Mouse (Mus musculus) C2C12 (cell line): ENCODE measurements around the gene Stard5.

ENCODE experiments used
- CEBPB ChIP-seq: IDR thresholded peaks from one replicate; pipeline ENCODE4 v1.6.1; 2011; ENCODE audit warnings: low read depth, mild to moderate bottlenecking, control low read depth, moderate library complexity
- CTCF ChIP-seq: IDR thresholded peaks from one replicate; pipeline ENCODE4 v1.5.1; 2011; ENCODE audit not compliant: control insufficient read depth, insufficient read depth, insufficient read length
- MAX ChIP-seq: IDR thresholded peaks from one replicate; pipeline ENCODE4 v1.6.1; 2011; ENCODE audit warnings: mild to moderate bottlenecking, control low read depth

DNA sequence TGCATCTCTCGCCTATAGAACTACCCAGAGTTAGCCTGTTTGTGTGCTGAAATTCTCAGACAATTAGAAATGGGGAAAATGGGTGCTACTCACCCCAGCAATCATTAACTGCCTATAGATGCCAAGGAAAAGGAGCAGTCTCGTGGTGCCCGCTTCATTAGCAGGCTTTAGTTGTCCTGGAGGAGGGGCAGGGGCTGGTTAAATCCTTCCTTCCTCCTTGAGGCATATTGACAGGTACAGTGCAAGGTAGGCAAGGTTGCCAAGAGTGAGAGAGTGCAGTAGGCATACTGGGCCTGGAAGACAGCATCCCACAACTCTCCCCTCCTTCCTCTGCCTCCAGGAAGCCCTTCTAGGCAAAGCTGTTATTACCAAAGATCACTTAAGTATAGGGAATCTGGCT, 37.7 kb upstream of the Stard5 start:
- TF ChIP-seq CEBPB (no peak), CTCF (no peak), MAX (no peak)
